Mouse (Mus musculus) MEL (cell line): Measurements from ENCODE around the gene Smad6. TPM values are rescaled to one million over a fixed set of nuclear protein-coding genes. Genes with fewer than 3 reads are reported as not detected.

Experiments used
- DNase-seq: peaks from one replicate; pipeline ENCODE4 v3.0.0; 2011; ENCODE audit warnings: low read depth, low spot score
- H3K27ac ChIP-seq: 2 replicates; pipeline ENCODE4 v1.5.1; 2012; ENCODE audit warnings: low read depth, mild to moderate bottlenecking, control low read depth, low read length, moderate library complexity; ENCODE audit not compliant: control insufficient read depth
- H3K27me3 ChIP-seq, 2 experiments: fragments of 150-350 bp in 1 of 2; sonication (generic) in 1 of 2; 2 replicates each; pipeline ENCODE4 v1.6.1; 2012; ENCODE audit warnings: low read length in 2 of 2, mild to moderate bottlenecking in 2 of 2, improper control_type of control experiment in 1 of 2, moderate library complexity in 1 of 2; ENCODE audit not compliant: insufficient read depth in 2 of 2, control insufficient read depth in 1 of 2
- H3K36me3 ChIP-seq, 2 experiments: 2 replicates each; pipeline ENCODE4 v1.6.1; 2012 to 2014; ENCODE audit warnings: low read length in 2 of 2, improper control_type of control experiment in 1 of 2, inconsistent platforms in 1 of 2, mild to moderate bottlenecking in 1 of 2; ENCODE audit not compliant: insufficient read depth in 2 of 2, control insufficient read depth in 1 of 2
- H3K4me1 ChIP-seq, 2 experiments: fragments of 150-350 bp in 1 of 2; sonication (generic) in 1 of 2; 2 replicates each; pipeline ENCODE4 v1.6.1; 2012; ENCODE audit warnings: low read length in 2 of 2, improper control_type of control experiment in 1 of 2, mild to moderate bottlenecking in 1 of 2; ENCODE audit not compliant: insufficient read depth in 2 of 2, control insufficient read depth in 1 of 2
- H3K4me3 ChIP-seq, 2 experiments: fragments of 150-350 bp in 1 of 2; sonication (generic) in 1 of 2; 2 replicates each; pipeline ENCODE4 v1.5.1; 2012; ENCODE audit warnings: low read depth in 2 of 2, low read length in 2 of 2, mild to moderate bottlenecking in 2 of 2, moderate library complexity in 2 of 2, control low read depth in 1 of 2, improper control_type of control experiment in 1 of 2; ENCODE audit not compliant: control insufficient read depth in 1 of 2, insufficient read depth in 1 of 2
- H3K79me2 ChIP-seq: 2 replicates; pipeline ENCODE4 v1.6.1; 2012; ENCODE audit warnings: mild to moderate bottlenecking, low read length, moderate library complexity; ENCODE audit not compliant: control insufficient read depth, poor library complexity, insufficient read depth
- H3K9ac ChIP-seq: 2 replicates; pipeline ENCODE4 v1.6.1; 2012; ENCODE audit warnings: low read depth, mild to moderate bottlenecking, control low read depth, low read length, moderate library complexity; ENCODE audit not compliant: control insufficient read depth, poor library complexity, severe bottlenecking
- H3K9me3 ChIP-seq: fragments of 150-350 bp; sonication (generic); replicated peaks from 2 replicates; pipeline ENCODE4 v1.6.1; 2012; ENCODE audit warnings: mild to moderate bottlenecking, low read length, improper control_type of control experiment, moderate library complexity; ENCODE audit not compliant: insufficient read depth
- BHLHE40 ChIP-seq: IDR thresholded peaks from 2 replicates; pipeline ENCODE4 v1.6.1; 2012; ENCODE audit warnings: low read depth, mild to moderate bottlenecking, inconsistent platforms, low read length, improper control_type of control experiment, borderline replicate concordance
- CTCF ChIP-seq, 3 experiments: IDR thresholded peaks in 2 of 3; conservative IDR thresholded peaks in 1 of 3; 2 replicates each; pipeline ENCODE4 v1.5.1; 2011 to 2012; ENCODE audit warnings: low read length in 3 of 3, low read depth in 2 of 3, mild to moderate bottlenecking in 2 of 3, improper control_type of control experiment in 1 of 3, inconsistent platforms in 1 of 3, mixed read lengths in 1 of 3, moderate library complexity in 1 of 3; ENCODE audit not compliant: control insufficient read depth in 1 of 3, insufficient read depth in 1 of 3, poor library complexity in 1 of 3, severe bottlenecking in 1 of 3
- E2F4 ChIP-seq: IDR thresholded peaks from 2 replicates; pipeline ENCODE4 v1.6.1; 2011; ENCODE audit warnings: low read depth, low read length, improper control_type of control experiment, borderline replicate concordance
- ELF1 ChIP-seq: IDR thresholded peaks from 2 replicates; pipeline ENCODE4 v1.6.1; 2014; ENCODE audit warnings: low read depth, mild to moderate bottlenecking, inconsistent platforms, low read length, improper control_type of control experiment, moderate library complexity
- GATA1 ChIP-seq: IDR thresholded peaks from 2 replicates; pipeline ENCODE4 v1.6.1; 2011; ENCODE audit warnings: low read depth, low read length, improper control_type of control experiment
- JUND ChIP-seq: IDR thresholded peaks from 2 replicates; pipeline ENCODE4 v1.6.1; 2011; ENCODE audit warnings: low read depth, mild to moderate bottlenecking, improper control_type of control experiment, low read length
- KAT2A ChIP-seq: conservative IDR thresholded peaks from 2 replicates; pipeline ENCODE4 v1.6.1; 2012; ENCODE audit warnings: low read depth, low read length, improper control_type of control experiment, inconsistent platforms
- MAFK ChIP-seq: IDR thresholded peaks from 2 replicates; pipeline ENCODE4 v1.6.1; 2011; ENCODE audit warnings: low read depth, mild to moderate bottlenecking, low read length, improper control_type of control experiment, borderline replicate concordance
- MAZ ChIP-seq: IDR thresholded peaks from 2 replicates; pipeline ENCODE4 v1.6.1; 2012; ENCODE audit warnings: low read depth, mild to moderate bottlenecking, inconsistent platforms, low read length, improper control_type of control experiment
- MEF2A ChIP-seq: IDR thresholded peaks from 2 replicates; pipeline ENCODE4 v1.6.1; 2014; ENCODE audit warnings: low read depth, mild to moderate bottlenecking, inconsistent platforms, low read length, improper control_type of control experiment; ENCODE audit not compliant: poor library complexity, insufficient replicate concordance, severe bottlenecking; ENCODE audit errors: extremely low read depth
- MYB ChIP-seq: IDR thresholded peaks from 2 replicates; pipeline ENCODE4 v1.6.1; 2011; ENCODE audit warnings: mild to moderate bottlenecking, low read depth, low read length, improper control_type of control experiment
- MYC ChIP-seq: IDR thresholded peaks from 2 replicates; pipeline ENCODE4 v1.6.1; 2011; ENCODE audit warnings: low read depth, mild to moderate bottlenecking, low read length, improper control_type of control experiment, moderate library complexity
- POLR2AphosphoS5 ChIP-seq: IDR thresholded peaks from 2 replicates; pipeline ENCODE4 v1.6.1; 2012; ENCODE audit warnings: low read depth, borderline replicate concordance, mild to moderate bottlenecking, inconsistent platforms, low read length, moderate library complexity, mixed read lengths
- RAD21 ChIP-seq: IDR thresholded peaks from 2 replicates; pipeline ENCODE4 v1.6.1; 2011; ENCODE audit warnings: mild to moderate bottlenecking, low read depth, low read length, improper control_type of control experiment
- RCOR1 ChIP-seq: IDR thresholded peaks from 2 replicates; pipeline ENCODE4 v1.6.1; 2012; ENCODE audit warnings: low read depth, mild to moderate bottlenecking, inconsistent platforms, low read length, improper control_type of control experiment
- SMC3 ChIP-seq: IDR thresholded peaks from 2 replicates; pipeline ENCODE4 v1.6.1; 2011; ENCODE audit warnings: low read depth, low read length, improper control_type of control experiment
- TAL1 ChIP-seq: IDR thresholded peaks from 2 replicates; pipeline ENCODE4 v1.6.1; 2012; ENCODE audit warnings: mild to moderate bottlenecking, inconsistent platforms, low read length, moderate library complexity, mixed read lengths
- TCF12 ChIP-seq: IDR thresholded peaks from 2 replicates; pipeline ENCODE4 v1.6.1; 2014; ENCODE audit warnings: low read depth, mild to moderate bottlenecking, inconsistent platforms, low read length, improper control_type of control experiment, moderate library complexity
- UBTF ChIP-seq: IDR thresholded peaks from 2 replicates; pipeline ENCODE4 v1.6.1; 2012; ENCODE audit warnings: low read depth, mild to moderate bottlenecking, inconsistent platforms, low read length, improper control_type of control experiment, moderate library complexity, borderline replicate concordance; ENCODE audit not compliant: insufficient read depth
- USF2 ChIP-seq, 2 experiments: IDR thresholded peaks; 2 replicates each; pipeline ENCODE4 v1.6.1; 2011 to 2012; ENCODE audit warnings: improper control_type of control experiment in 2 of 2, low read length in 2 of 2, borderline replicate concordance in 1 of 2, inconsistent platforms in 1 of 2, low read depth in 1 of 2, mild to moderate bottlenecking in 1 of 2; ENCODE audit not compliant: insufficient read depth in 1 of 2
- ZC3H11A ChIP-seq: IDR thresholded peaks from 2 replicates; pipeline ENCODE4 v1.6.1; 2012; ENCODE audit warnings: low read depth, mild to moderate bottlenecking, inconsistent platforms, low read length, improper control_type of control experiment
- ZKSCAN1 ChIP-seq: IDR thresholded peaks from 2 replicates; pipeline ENCODE4 v1.6.1; 2012; ENCODE audit warnings: low read depth, mild to moderate bottlenecking, inconsistent platforms, low read length, improper control_type of control experiment, moderate library complexity
- ZNF384 ChIP-seq: IDR thresholded peaks from 2 replicates; pipeline ENCODE4 v1.6.1; 2012; ENCODE audit warnings: low read depth, mild to moderate bottlenecking, inconsistent platforms, low read length, improper control_type of control experiment
- polyA plus RNA-seq, 2 experiments: library from polyadenylated mRNA; stranded (reverse) in 1 of 2; unstranded in 1 of 2; fragments of >175 nt in 1 of 2; fragments of >200 nt in 1 of 2; gene quantifications; 2 replicates each; pipeline versions ENCODE4 v1.2.1 to v1.2.4; 2012; ENCODE audit warnings: low replicate concordance in 2 of 2, low read depth in 1 of 2; ENCODE audit not compliant: insufficient read length in 2 of 2, insufficient read depth in 1 of 2, missing spikeins in 1 of 2
- total RNA-seq: library from RNA; depleted of rRNA; stranded (reverse); fragments of 300-350 nt; gene quantifications from 2 replicates; pipeline ENCODE4 v1.2.3, GENCODE M21; 2012

Gene Smad6
- total and polyA plus RNA-seq, 3 experiments, result 2.2 to 3.9 TPM; not detected in 1

- no peak for TF ChIP-seq USF2 (IDR thresholded peaks at IDR 0.05; ENCODE audit: borderline replicate concordance in 1 of 2, insufficient read depth in 1 of 2, low read depth in 1 of 2, low read length in 2 of 2)
- no peak for TF ChIP-seq RAD21
- TF ChIP-seq RCOR1, result peak; percentile 68
- TF ChIP-seq, all 39 proteins: peak for 13
Observed at GRCm38 (mm10) chr9:64016648-64017400, 5.0 kb downstream of the Smad6 start (continued).

GRCm38 (mm10) chr9:64016092-64016491 lies 5.8 kb downstream of the Smad6 start:
- peaks cover 2 to 10% of the 10 kb centered on the region in 2 experiments; a peak in 2 of 4 replicates for H3K4me1 ChIP-seq
- H3K79me2 ChIP-seq, result no peaks in the 10 kb centered on the region
- no peaks in the 10 kb centered on the region for H3K9me3 ChIP-seq
- TF ChIP-seq UBTF, result no peak
- TF ChIP-seq ZNF384, result no peak
- no peak for TF ChIP-seq RCOR1
- TF ChIP-seq TCF12, result no peak
- no peak for TF ChIP-seq MYC
- no peak for TF ChIP-seq ZC3H11A
- TF ChIP-seq KAT2A, result no peak
- no peak for TF ChIP-seq JUND
- TF ChIP-seq RAD21, result no peak
- TF ChIP-seq ELF1, result no peak
- no peak for TF ChIP-seq MYB
- no peak for TF ChIP-seq MAZ
- TF ChIP-seq SMC3, result no peak
- TF ChIP-seq ZKSCAN1, result no peak
- no peak for TF ChIP-seq CTCF (IDR thresholded peaks at IDR 0.05 in 2 of 3, conservative IDR thresholded peaks at IDR 0.05 in 1 of 3; ENCODE audit: control insufficient read depth in 1 of 3, insufficient read depth in 1 of 3, low read depth in 2 of 3, low read length in 3 of 3, poor library complexity in 1 of 3, severe bottlenecking in 1 of 3)
- no peak for TF ChIP-seq MEF2A
- no peaks in the 10 kb centered on the region for H3K27me3 ChIP-seq
- H3K4me3 ChIP-seq, result no peak overlapping the region
- no peak overlapping the region for H3K27ac ChIP-seq
- H3K36me3 ChIP-seq, result peaks cover 0 to 9% of the 10 kb centered on the region in 2 experiments; a peak in 2 of 4 replicates
- DNase-seq, result no peak
- H3K9ac ChIP-seq, result no peak overlapping the region

- no peak overlapping the region for H3K9ac ChIP-seq
- H3K27ac ChIP-seq, result no peak overlapping the region
- TF ChIP-seq MYC (no peak), MAFK (no peak), BHLHE40 (no peak), E2F4 (no peak), MAZ (no peak), ELF1 (no peak), GATA1 (no peak), ZNF384 (no peak), TAL1 (no peak), POLR2AphosphoS5 (no peak), KAT2A (no peak)
- H3K27me3 ChIP-seq, result no peaks in the 10 kb centered on the region
- no peak overlapping the region for H3K4me3 ChIP-seq
- no peak for DNase-seq
- no peaks in the 10 kb centered on the region for H3K79me2 ChIP-seq
- peaks cover 0 to 9% of the 10 kb centered on the region in 2 experiments; a peak in 2 of 4 replicates for H3K36me3 ChIP-seq
- H3K4me1 ChIP-seq, result peaks cover 2 to 10% of the 10 kb centered on the region in 2 experiments; a peak in 2 of 4 replicates
- no peaks in the 10 kb centered on the region for H3K9me3 ChIP-seq
Observed at GRCm38 (mm10) chr9:64014801-64015200, 7.1 kb downstream of the Smad6 start.
